Mouse (Mus musculus) megakaryocyte-erythroid progenitor cell, adult 5 weeks (primary cell): ENCODE results near the gene Gm7347. TPM values are rescaled to one million over a fixed set of nuclear protein-coding genes. Genes with fewer than 3 reads are reported as not detected.

Experiments used
- polyA plus RNA-seq: library from polyadenylated mRNA; stranded (reverse); fragments of >175 nt; gene quantifications from 2 replicates; pipeline ENCODE4 v1.2.3, GENCODE M21; 2012

Gm7347 gene
- not detected in 2 replicates for polyA plus RNA-seq

DNA sequence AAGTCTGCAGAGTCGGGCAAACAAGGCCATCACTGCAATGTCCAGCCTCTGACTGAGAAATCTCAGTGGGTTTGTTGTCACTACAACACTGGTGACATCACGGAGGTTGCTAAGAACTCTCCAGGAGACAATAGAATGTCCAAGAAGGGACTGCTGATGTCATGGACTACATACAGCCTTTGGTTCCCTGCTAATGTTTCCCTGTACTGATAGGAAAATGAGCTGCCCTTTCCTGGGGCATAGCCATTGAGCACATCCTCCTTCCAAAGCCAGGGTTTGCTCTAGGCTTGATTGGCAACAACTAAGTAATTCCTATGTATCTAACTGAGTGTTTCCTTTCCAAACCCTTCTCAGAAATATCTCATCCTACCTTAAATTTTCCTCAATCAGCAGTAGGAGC, at the start of gene Gm7347:
Gene Gm7347 (minus strand): TSS at position 101 of the 400 bp plus-strand sequence.

GRCm38 (mm10) chr5:26105262-26105661, 46.9 kb upstream of the Gm7347 start, which contains the start of gene 5031410I06Rik:
Gene 5031410I06Rik (minus strand): TSS chr5:26105362.

DNA sequence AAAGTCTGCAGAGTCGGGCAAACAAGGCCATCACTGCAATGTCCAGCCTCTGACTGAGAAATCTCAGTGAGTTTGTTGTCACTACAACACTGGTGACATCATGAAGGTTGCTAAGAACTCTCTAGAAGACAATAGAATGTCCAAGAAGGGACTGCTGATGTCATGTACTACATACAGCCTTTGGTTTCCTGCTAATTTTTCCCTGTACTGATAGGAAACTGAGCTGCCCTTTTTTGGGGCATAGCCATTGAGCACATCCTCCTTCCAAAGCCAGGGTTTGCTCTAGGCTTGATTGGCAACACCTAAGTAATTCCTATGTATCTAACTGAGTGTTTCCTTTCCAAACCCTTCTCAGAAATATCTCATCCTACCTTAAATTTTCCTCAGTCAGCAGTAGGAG, 30.8 kb upstream of the Gm7347 start, which contains the start of gene Gm10471:
Gene Gm10471 (minus strand): TSS at position 101 of the 400 bp plus-strand sequence.

GRCm38 (mm10) chr5:26039458-26039857, 18.9 kb downstream of the Gm7347 start, which contains the start of gene Speer4a:
Gene Speer4a (minus strand): TSS chr5:26039558.

DNA sequence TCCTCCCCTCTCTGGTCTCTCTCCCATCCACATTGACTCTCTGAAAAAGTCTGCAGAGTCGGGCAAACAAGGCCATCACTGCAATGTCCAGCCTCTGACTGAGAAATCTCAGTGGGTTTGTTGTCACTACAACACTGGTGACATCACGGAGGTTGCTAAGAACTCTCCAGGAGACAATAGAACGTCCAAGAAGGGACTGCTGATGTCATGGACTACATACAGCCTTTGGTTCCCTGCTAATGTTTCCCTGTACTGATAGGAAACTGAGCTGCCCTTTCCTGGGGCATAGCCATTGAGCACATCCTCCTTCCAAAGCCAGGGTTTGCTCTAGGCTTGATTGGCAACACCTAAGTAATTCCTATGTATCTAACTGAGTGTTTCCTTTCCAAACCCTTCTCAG, 35.6 kb downstream of the Gm7347 start, which contains the start of gene Gm5862:
Gene Gm5862 (minus strand): TSS at position 101 of the 400 bp plus-strand sequence.

GRCm38 (mm10) chr5:26004698-26005097, 53.7 kb downstream of the Gm7347 start, which contains the start of gene Gm1979:
Gene Gm1979 (minus strand): TSS chr5:26004798.

Other genes with a start within 250 kb of the Gm7347 start
- 0.02 TPM in 1 of 2 replicates, not detected in the other for gene Gm21663, start 116.2 kb downstream of the Gm7347 start, polyA plus RNA-seq
- gene Gm21671, start 104.2 kb downstream of the Gm7347 start, polyA plus RNA-seq: not detected in 2 replicates
- not detected in 2 replicates for gene Gm21680, start 85.9 kb downstream of the Gm7347 start, polyA plus RNA-seq
- not detected in 2 replicates for gene Gm21698, start 69.9 kb downstream of the Gm7347 start, polyA plus RNA-seq
- not detected in 2 replicates for gene Gm1979, start 53.8 kb downstream of the Gm7347 start, polyA plus RNA-seq
- gene Gm5862, start 35.7 kb downstream of the Gm7347 start, polyA plus RNA-seq: not detected in 2 replicates
- gene Speer4a, start 19.0 kb downstream of the Gm7347 start, polyA plus RNA-seq: not detected in 2 replicates
- gene Gm10471, start 30.7 kb upstream of the Gm7347 start, polyA plus RNA-seq: not detected in 2 replicates
- 0.01 TPM in 1 of 2 replicates, not detected in the other for gene 5031410I06Rik, start 46.8 kb upstream of the Gm7347 start, polyA plus RNA-seq
- not detected in 2 replicates for gene Gm10220, start 62.8 kb upstream of the Gm7347 start, polyA plus RNA-seq
- gene Gm7361, start 199.1 kb upstream of the Gm7347 start, polyA plus RNA-seq: not detected in 2 replicates